Mouse (Mus musculus) midbrain, embryonic 12.5 days (tissue): ENCODE data around the gene Mup20. TPM values are rescaled to one million over a fixed set of nuclear protein-coding genes. Genes with fewer than 3 reads are reported as not detected.
"Not testable (repeated sequence)": the region's sequence is repeated elsewhere in the genome, so short reads cannot be mapped to it uniquely, and the experiment has no call there.

Experiments
- ATAC-seq: fragments of 200-750 bp; cut with Nextera tagmentation; 2 replicates; pipeline ENCODE4 v1.8.0; 2017; ENCODE audit warnings: low read depth, moderate TSS enrichment, moderate library complexity; ENCODE audit not compliant: low FRiP score
- H3K27ac ChIP-seq: fragments of 300-500 bp; sonication (generic); replicated peaks from 2 replicates; pipeline ENCODE4 v1.5.1; 2016; ENCODE audit warnings: mild to moderate bottlenecking
- H3K27me3 ChIP-seq: fragments of 300-500 bp; sonication (generic); 2 replicates; pipeline ENCODE4 v1.6.1; 2016; ENCODE audit warnings: mild to moderate bottlenecking
- H3K36me3 ChIP-seq: fragments of 300-500 bp; sonication (generic); 2 replicates; pipeline ENCODE4 v1.6.1; 2016
- H3K4me1 ChIP-seq: fragments of 300-500 bp; sonication (generic); 2 replicates; pipeline ENCODE4 v1.6.1; 2016
- H3K4me2 ChIP-seq: fragments of 300-500 bp; sonication (generic); replicated peaks from 2 replicates; pipeline ENCODE4 v1.6.1; 2016; ENCODE audit warnings: mild to moderate bottlenecking, moderate library complexity
- H3K4me3 ChIP-seq: fragments of 300-500 bp; sonication (generic); 2 replicates; pipeline ENCODE4 v1.5.1; 2016; ENCODE audit warnings: mild to moderate bottlenecking
- H3K9ac ChIP-seq: fragments of 300-500 bp; sonication (generic); replicated peaks from 2 replicates; pipeline ENCODE4 v1.6.1; 2016; ENCODE audit warnings: mild to moderate bottlenecking, moderate library complexity
- H3K9me3 ChIP-seq: fragments of 300-500 bp; sonication (generic); 2 replicates; pipeline ENCODE4 v1.6.1; 2016; ENCODE audit warnings: mild to moderate bottlenecking
- WGBS: fragments of 180-500 bp; shearing (Covaris S2); methylation state at CpG from one replicate; pipeline ENCODE4 v1.1.7; 2016; 5-methylcytosine and 5-hydroxymethylcytosine counted together
- polyA plus RNA-seq: library from polyadenylated mRNA; unstranded; fragments of >200 nt; fragmentation: Nextera tagmentation; extraction: Ambion mirVana; gene quantifications from 2 replicates; pipeline ENCODE4 v1.2.1, GENCODE M21; 2016

Mup20 gene
- not detected in 2 replicates for polyA plus RNA-seq

- not testable (repeated sequence) for H3K4me1 ChIP-seq, H3K9me3 ChIP-seq, H3K9ac ChIP-seq, H3K36me3 ChIP-seq, H3K4me2 ChIP-seq, ATAC-seq, H3K27ac ChIP-seq, H3K4me3 ChIP-seq, H3K27me3 ChIP-seq
- WGBS, result 82% methylated on average over 3 of the region's 3 CpGs
These were observed at the start of gene Mup20 for GRCm38 (mm10) chr4:62054058-62054457. TSS of gene Mup20 (minus strand) at chr4:62054158.

GRCm38 (mm10) chr4:62103366-62103765 lies 49.4 kb upstream of the Mup20 start:
- not testable (repeated sequence) for H3K27ac ChIP-seq, H3K4me1 ChIP-seq, H3K4me2 ChIP-seq, H3K27me3 ChIP-seq, H3K9me3 ChIP-seq, ATAC-seq, H3K36me3 ChIP-seq, H3K4me3 ChIP-seq, H3K9ac ChIP-seq
- 100% methylated on average over 2 of the region's 2 CpGs for WGBS

DNA sequence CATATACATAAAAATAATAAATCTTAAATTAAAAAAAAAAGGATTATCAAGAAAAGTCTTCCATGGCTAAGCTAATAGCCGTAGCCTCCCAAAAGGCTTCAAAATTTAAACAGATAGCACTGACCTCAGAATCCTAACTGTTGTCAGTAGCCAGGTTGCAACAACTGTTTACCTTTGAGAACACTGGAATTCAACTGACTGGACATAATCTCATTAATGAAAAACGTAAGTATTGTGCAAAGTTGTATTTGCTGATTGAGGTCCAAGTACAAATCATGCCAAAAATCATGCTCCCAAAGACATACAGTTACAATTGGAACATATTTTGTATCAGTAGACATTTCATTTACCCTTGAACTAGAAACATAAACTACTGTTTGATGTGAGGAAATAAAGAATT lies 34.0 kb upstream of the Mup20 start:
- no peak for ATAC-seq

GRCm38 (mm10) chr4:62087241-62087640 lies 33.3 kb upstream of the Mup20 start, which contains the start of gene Mup3:
TSS of gene Mup3 (minus strand) at chr4:62087342.
- Histone ChIP-seq H3K4me3 (no peak within 1 kb of the TSS), H3K27ac (no peak within 1 kb of the TSS), H3K9ac (no peak within 1 kb of the TSS), H3K9me3 (no peaks in the 10 kb centered on the region), H3K4me2 (no peak within 1 kb of the TSS), H3K27me3 (no peaks in the 10 kb centered on the region), H3K4me1 (no peaks in the 10 kb centered on the region), H3K36me3 (no peaks in the 10 kb centered on the region)
- no peak for ATAC-seq
- WGBS, result 85% methylated on average over 2 of the region's 2 CpGs

More for the DNA sequence above, 34.0 kb upstream of the Mup20 start:
- Histone ChIP-seq H3K4me2 (no peak overlapping the region), H3K36me3 (no peaks in the 10 kb centered on the region), H3K4me3 (no peak overlapping the region), H3K27me3 (no peaks in the 10 kb centered on the region), H3K27ac (no peak overlapping the region), H3K4me1 (no peaks in the 10 kb centered on the region), H3K9me3 (no peaks in the 10 kb centered on the region), H3K9ac (no peak overlapping the region)
- 86% methylated on average over 2 of the region's 2 CpGs for WGBS

GRCm38 (mm10) chr4:62082755-62083154 lies 28.8 kb upstream of the Mup20 start:
- H3K4me3 ChIP-seq, result no peak overlapping the region
- no peak overlapping the region for H3K27ac ChIP-seq
- H3K9ac ChIP-seq, result no peak overlapping the region
- no peak for ATAC-seq
- no peaks in the 10 kb centered on the region for H3K36me3 ChIP-seq
- H3K27me3 ChIP-seq, result no peaks in the 10 kb centered on the region
- H3K4me2 ChIP-seq, result no peak overlapping the region
- no peaks in the 10 kb centered on the region for H3K9me3 ChIP-seq
- H3K4me1 ChIP-seq, result no peaks in the 10 kb centered on the region

- 71% methylated on average over 3 of the region's 3 CpGs for WGBS
- no peaks in the 10 kb centered on the region for H3K36me3 ChIP-seq
- no peak overlapping the region for H3K4me2 ChIP-seq
- no peak overlapping the region for H3K27ac ChIP-seq
- H3K4me3 ChIP-seq, result no peak overlapping the region
- H3K27me3 ChIP-seq, result no peaks in the 10 kb centered on the region
- no peaks in the 10 kb centered on the region for H3K4me1 ChIP-seq
- no peaks in the 10 kb centered on the region for H3K9me3 ChIP-seq
- no peak overlapping the region for H3K9ac ChIP-seq
- ATAC-seq, result no peak
These were observed 21.2 kb upstream of the Mup20 start for GRCm38 (mm10) chr4:62075126-62075525.

DNA sequence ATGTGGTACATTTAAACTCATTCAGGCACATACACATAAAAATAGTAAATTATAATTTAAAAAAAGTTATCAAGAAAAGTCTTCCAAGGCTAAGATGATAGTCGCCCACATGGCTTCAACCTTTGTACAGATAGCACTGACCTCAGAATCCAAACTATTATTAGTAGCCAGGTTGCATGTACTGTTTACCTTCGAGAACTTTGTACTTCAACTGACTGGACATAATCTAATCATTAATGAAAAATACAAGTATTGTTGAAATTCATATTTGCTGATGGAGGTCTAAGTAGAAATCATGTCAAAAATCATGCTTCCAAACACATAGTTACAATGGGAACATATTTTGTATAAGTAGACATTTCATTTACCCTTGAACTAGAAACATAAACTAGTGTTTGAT lies 822 bp upstream of the Mup20 start:
- H3K27ac ChIP-seq, H3K4me1 ChIP-seq, H3K4me3 ChIP-seq, ATAC-seq, H3K36me3 ChIP-seq, H3K27me3 ChIP-seq, H3K9me3 ChIP-seq, H3K4me2 ChIP-seq, H3K9ac ChIP-seq: not testable (repeated sequence)
- 82% methylated on average over 2 of the region's 2 CpGs for WGBS

GRCm38 (mm10) chr4:62026281-62026680 lies 27.7 kb downstream of the Mup20 start:
- ATAC-seq, result no peak
- H3K36me3 ChIP-seq, result no peaks in the 10 kb centered on the region
- H3K27ac ChIP-seq, result no peak overlapping the region
- 82% methylated on average over 1 of the region's 1 CpGs for WGBS
- no peaks in the 10 kb centered on the region for H3K4me1 ChIP-seq
- no peaks in the 10 kb centered on the region for H3K27me3 ChIP-seq
- no peak overlapping the region for H3K4me2 ChIP-seq
- no peaks in the 10 kb centered on the region for H3K9me3 ChIP-seq
- H3K9ac ChIP-seq, result no peak overlapping the region
- H3K4me3 ChIP-seq, result no peak overlapping the region

DNA sequence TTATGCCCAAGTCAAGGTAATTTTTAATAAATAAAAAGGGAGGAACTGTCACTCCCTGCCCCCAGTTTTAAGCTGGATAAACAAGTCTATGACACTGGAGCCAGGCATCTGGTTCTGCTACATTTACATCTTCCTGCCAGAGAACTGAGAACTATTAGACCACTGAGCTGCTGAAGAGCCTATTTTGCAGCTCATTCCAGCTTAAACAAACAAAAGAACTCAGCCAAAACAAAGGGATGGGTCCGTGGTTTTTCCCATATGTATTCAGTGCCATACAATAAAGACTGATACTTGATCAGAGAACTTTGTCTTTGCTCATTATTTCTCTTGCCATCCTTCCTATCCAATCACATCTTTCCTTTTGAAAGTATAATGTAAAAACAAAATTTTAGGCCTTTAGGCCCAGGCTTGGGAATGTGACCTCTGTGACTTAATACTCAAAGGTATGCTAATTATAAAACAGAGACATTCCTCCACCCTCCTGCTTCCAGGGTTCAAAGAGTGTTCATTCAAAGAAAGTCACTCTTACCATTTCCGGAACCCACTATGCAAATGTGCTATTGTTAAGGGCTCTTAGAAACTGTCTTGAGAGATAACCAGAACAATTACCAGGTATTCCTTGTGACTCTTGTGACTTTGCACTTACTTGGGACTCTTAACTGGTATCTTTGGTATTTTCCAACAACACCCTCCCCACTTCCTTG lies 29.6 kb downstream of the Mup20 start:
- Histone ChIP-seq H3K4me2 (no peak overlapping the region), H3K4me1 (no peaks in the 10 kb centered on the region), H3K36me3 (no peaks in the 10 kb centered on the region), H3K9me3 (no peaks in the 10 kb centered on the region), H3K9ac (no peak overlapping the region), H3K27ac (no peak overlapping the region), H3K4me3 (no peak overlapping the region), H3K27me3 (no peaks in the 10 kb centered on the region)
- no peak for ATAC-seq
- 56% methylated on average over 2 of the region's 2 CpGs for WGBS

- H3K27me3 ChIP-seq, result no peaks in the 10 kb centered on the region
- no peak overlapping the region for H3K4me3 ChIP-seq
- H3K27ac ChIP-seq, result no peak overlapping the region
- H3K4me2 ChIP-seq, result no peak overlapping the region
- H3K4me1 ChIP-seq, result no peaks in the 10 kb centered on the region
- ATAC-seq, result no peak
- no peaks in the 10 kb centered on the region for H3K9me3 ChIP-seq
- no peaks in the 10 kb centered on the region for H3K36me3 ChIP-seq
- no peak overlapping the region for H3K9ac ChIP-seq
- WGBS, result 89% methylated on average over 4 of the region's 4 CpGs
These were observed 30.3 kb downstream of the Mup20 start for GRCm38 (mm10) chr4:62023646-62024045.

GRCm38 (mm10) chr4:62023120-62023519 lies 30.8 kb downstream of the Mup20 start:
- WGBS, result 84% methylated on average over 2 of the region's 2 CpGs

GRCm38 (mm10) chr4:62020511-62020910 lies 33.4 kb downstream of the Mup20 start:
- not testable (repeated sequence) for H3K36me3 ChIP-seq, H3K4me2 ChIP-seq, H3K27ac ChIP-seq, H3K4me1 ChIP-seq, H3K4me3 ChIP-seq, H3K9ac ChIP-seq, ATAC-seq, H3K9me3 ChIP-seq, H3K27me3 ChIP-seq

More at GRCm38 (mm10) chr4:62023120-62023519, 30.8 kb downstream of the Mup20 start:
- Histone ChIP-seq H3K27ac (no peak overlapping the region), H3K27me3 (no peaks in the 10 kb centered on the region), H3K4me2 (no peak overlapping the region), H3K4me1 (no peaks in the 10 kb centered on the region), H3K4me3 (no peak overlapping the region), H3K9ac (no peak overlapping the region), H3K36me3 (no peaks in the 10 kb centered on the region), H3K9me3 (no peaks in the 10 kb centered on the region)
- ATAC-seq, result no peak
